Mouse (Mus musculus) megakaryocyte, embryonic 14.5 days (primary cell): ENCODE results near the gene Gtf2i.

Source experiments
- FLI1 ChIP-seq: IDR thresholded peaks from 2 replicates; pipeline ENCODE4 v1.6.1; 2012; ENCODE audit warnings: low read length, inconsistent platforms, mixed read lengths
- GATA1 ChIP-seq: IDR thresholded peaks from 3 replicates; pipeline ENCODE4 v1.6.1; 2012; ENCODE audit warnings: mixed read lengths, low read length, inconsistent platforms, borderline replicate concordance

DNA sequence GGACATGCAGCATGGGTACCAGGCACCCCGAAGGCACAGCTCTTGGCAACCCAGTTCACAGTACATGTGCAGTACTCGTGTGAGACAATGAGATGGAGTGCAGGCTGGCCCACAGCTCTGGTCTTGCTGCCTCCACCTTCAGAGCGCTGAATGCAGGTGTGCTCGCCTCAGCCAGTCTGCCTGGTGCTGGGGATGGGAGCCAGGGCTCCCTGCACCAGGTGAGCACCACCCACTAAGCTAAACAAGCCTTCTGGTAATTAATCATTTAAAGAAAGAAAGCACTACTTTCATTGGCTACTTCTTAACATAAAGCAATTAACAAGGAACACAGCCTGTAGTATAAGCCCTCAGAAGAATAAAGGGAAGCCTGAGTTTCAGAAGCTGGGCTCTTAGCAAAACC is 37.5 kb downstream of the Gtf2i start:
- no peak for TF ChIP-seq FLI1
- TF ChIP-seq GATA1 = no peak
